Mouse (Mus musculus) adrenal gland, adult 10 weeks (tissue): Measurements from ENCODE around the gene Gm8994. TPM values are rescaled to one million over a fixed set of nuclear protein-coding genes. Genes with fewer than 3 reads are reported as not detected.

Experiments
- polyA plus RNA-seq: library from polyadenylated mRNA; stranded (reverse); fragments of 350-450 nt; fragmentation: Illumina TruSeq; extraction: RNeasy Lipid Tissue Mini Kit (QIAGEN cat#74804); gene quantifications from one replicate; pipeline ENCODE4 v1.2.3, GENCODE M21; 2014; ENCODE audit warnings: low read depth, low replicate concordance

Gm8994 gene
- not detected for polyA plus RNA-seq

GRCm38 (mm10) chr6:136327239-136327638 lies at the start of gene Gm8994:
Gene Gm8994, plus strand, starts transcription at chr6:136327539.

Other genes starting within 250 kb of the Gm8994 start
- 0.06 TPM for gene Grin2b, start 154.0 kb upstream of the Gm8994 start, polyA plus RNA-seq
- gene E330021D16Rik, start 88.0 kb downstream of the Gm8994 start, polyA plus RNA-seq: not detected
- gene Atf7ip, start 178.6 kb downstream of the Gm8994 start, polyA plus RNA-seq: 53.1 TPM